Mouse (Mus musculus): ENCODE results near the gene H2al1m.
"Not testable (repeated sequence)": the region's sequence is repeated elsewhere in the genome, so short reads cannot be mapped to it uniquely, and the experiment has no call there.

Gene H2al1m

DNA sequence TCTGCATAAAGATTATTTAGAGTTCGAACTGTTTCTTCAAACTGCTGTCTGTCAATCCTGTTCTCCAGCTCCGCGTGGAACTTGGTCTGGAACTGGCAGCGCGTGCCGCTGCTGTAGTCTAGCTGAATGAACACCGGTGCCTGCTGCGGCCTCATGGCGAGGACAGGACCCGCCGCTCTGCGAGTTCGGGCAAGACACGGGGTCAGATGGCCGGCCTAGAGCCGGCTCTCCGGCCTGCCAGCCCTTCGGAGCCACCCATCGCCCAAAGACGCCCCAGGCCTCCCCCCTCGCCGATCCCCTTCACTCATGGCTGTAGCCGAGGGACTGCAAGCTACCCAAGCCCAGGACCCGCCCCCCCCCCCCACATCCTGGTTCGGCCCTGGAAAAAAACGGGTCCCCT is 44.4 kb downstream of the H2al1m start:
- not testable (repeated sequence) for DNase-seq (ENCODE audit: low spot score in 2 of 2)

DNA sequence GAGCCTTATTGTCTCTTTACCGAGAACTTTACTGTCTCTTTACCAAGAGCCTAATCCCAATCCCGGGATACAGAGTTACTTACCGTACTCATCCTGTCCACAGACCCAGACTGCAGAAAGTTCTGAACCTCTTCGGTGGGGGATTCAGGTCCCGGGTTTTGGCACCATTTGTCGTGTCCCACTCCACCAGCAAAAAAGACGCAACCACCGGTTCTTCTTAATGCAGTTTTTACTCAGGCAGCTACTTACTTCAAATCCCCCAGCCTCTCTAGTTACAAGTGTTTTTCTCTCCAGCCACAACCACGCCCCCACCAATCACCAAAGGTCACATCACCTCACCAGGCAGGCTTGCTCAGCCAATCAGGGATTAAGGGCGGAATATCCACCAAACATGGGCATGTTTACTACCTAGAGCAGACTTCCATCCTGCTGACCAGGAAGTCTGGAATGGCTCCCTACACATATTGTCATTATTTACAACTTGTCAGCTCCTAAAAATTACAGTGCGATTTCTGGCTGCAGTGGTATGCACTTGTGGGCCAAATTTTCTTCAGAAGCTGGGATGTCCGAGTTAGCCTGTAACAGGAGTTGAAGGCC is 48.9 kb downstream of the H2al1m start:
- DNase-seq (ENCODE audit: low spot score in 2 of 2): not testable (repeated sequence)

GRCm38 (mm10) chrX:9333035-9333434 is 49.5 kb downstream of the H2al1m start:
- peak in 1 of 2 experiments; percentile 44 for DNase-seq (ENCODE audit: low spot score in 2 of 2)
